Mouse (Mus musculus) liver, embryonic 14.5 days (tissue): ENCODE results near the gene Cit.

ENCODE experiments used
- CTCF ChIP-seq: IDR thresholded peaks from 2 replicates; pipeline ENCODE4 v1.5.1; 2016; ENCODE audit warnings: antibody characterized with exemption, low read depth, control low read depth
- EP300 ChIP-seq: IDR thresholded peaks from 2 replicates; pipeline ENCODE4 v1.6.1; 2016; ENCODE audit warnings: antibody characterized with exemption, low read depth

DNA sequence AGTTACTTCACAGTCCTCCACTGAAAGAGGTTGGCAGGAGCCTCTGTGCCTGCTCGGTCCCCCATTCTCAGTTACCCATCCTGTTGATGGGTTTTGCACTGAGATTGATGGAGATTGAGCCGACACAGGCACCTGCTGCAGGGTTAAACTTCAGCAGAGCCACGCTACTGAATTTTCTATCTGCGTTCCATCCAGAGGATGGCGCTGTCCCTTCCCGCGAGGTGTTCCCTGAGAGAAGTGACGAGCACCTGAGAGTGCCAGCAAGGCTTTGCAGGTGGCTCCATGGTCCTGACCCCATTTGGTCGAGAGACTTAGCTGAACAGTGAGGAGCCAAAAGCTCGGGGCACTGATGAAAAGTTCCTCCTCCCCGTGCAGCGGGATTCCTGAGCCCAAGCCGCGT is 111.0 kb downstream of the Cit start:
- TF ChIP-seq CTCF (0 out of 2 replicates have a peak, but pooled peaks have one; percentile 15), EP300 (no peak)
